Mouse (Mus musculus) embryonic stem cell, embryonic (primary cell): ENCODE data around the gene Usf3.

Experiments used
- CTCF ChIA-PET, 4 experiments: fragments of 300-600 bp in 2 of 4; fragments of 350-600 bp in 2 of 4; sonication (Branson Sonifier 250); formaldehyde crosslinking; loops; one replicate each; lab custom pipeline; 2022; ENCODE audit warnings: inconsistent platforms in 2 of 4; lab: Charles Lee
- POLR2A ChIA-PET, 4 experiments: fragments of 300-600 bp in 2 of 4; fragments of 350-600 bp in 2 of 4; sonication (Branson Sonifier 250); formaldehyde crosslinking; loops; one replicate each; lab custom pipeline; 2022; ENCODE audit warnings: antibody characterized with exemption in 4 of 4, inconsistent platforms in 1 of 4; lab: Charles Lee

Gene Usf3

GRCm38 (mm10) chr16:44199066-44199703, 26.1 kb downstream of the Usf3 start:
- CTCF ChIA-PET, result interaction anchor here in 1 of 4 experiments (0.5 kb wide), 1 partner anchor 37 kb away, joined by 3 read pairs; no protein-coding TSS in a partner anchor
- POLR2A ChIA-PET, result no interaction called here

- POLR2A ChIA-PET, result no interaction called here
- CTCF ChIA-PET, result interaction anchor here in 1 of 4 experiments (0.9 kb wide), 1 partner anchor 42 kb away, joined by 9 read pairs; no protein-coding TSS in a partner anchor
Measured at GRCm38 (mm10) chr16:44200146-44200545, 27.1 kb downstream of the Usf3 start.

DNA sequence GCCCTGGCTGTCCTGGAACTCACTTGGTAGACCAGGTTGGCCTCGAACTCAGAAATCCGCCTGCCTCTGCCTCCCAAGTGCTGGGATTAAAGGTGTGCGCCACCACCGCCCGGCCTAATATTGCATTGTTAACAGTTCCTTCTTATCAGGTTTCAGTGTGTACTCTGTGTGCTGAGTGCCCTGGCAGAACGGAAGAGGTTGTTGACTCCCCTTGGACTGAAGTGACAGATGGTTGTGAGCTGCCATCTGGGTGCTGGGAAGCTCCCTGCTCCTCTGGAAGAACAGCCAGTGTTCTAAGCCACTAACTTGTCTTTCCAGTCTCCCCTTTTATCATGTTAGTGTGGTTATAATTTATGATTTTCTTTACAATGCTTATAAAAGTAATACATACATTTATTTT, 31.3 kb downstream of the Usf3 start:
- POLR2A ChIA-PET, result interaction anchor here in 1 of 4 experiments (1.2 to 1.6 kb wide), 2 partner anchors 11 to 15 kb away, joined by 3 to 4 read pairs; no protein-coding TSS in a partner anchor
- CTCF ChIA-PET, result no interaction called here

GRCm38 (mm10) chr16:44205973-44206372, 32.9 kb downstream of the Usf3 start:
- CTCF ChIA-PET, result no interaction called here
- POLR2A ChIA-PET, result interaction anchor here in 1 of 4 experiments (0.9 kb wide), 1 partner anchor 13 kb away, joined by 3 read pairs; no protein-coding TSS in a partner anchor

- POLR2A ChIA-PET, result interaction anchor here in 2 of 4 experiments (1.0 to 1.4 kb wide), 4 partner anchors 16 to 514 kb away, joined by 3 to 5 read pairs (median 3); no protein-coding TSS in a partner anchor
- CTCF ChIA-PET, result interaction anchor here in 3 of 4 experiments (0.6 to 1.1 kb wide), 3 partner anchors 15 to 32 kb away, joined by 3 to 5 read pairs (median 5); no protein-coding TSS in a partner anchor
Measured at GRCm38 (mm10) chr16:44210156-44211053, 37.4 kb downstream of the Usf3 start.

DNA sequence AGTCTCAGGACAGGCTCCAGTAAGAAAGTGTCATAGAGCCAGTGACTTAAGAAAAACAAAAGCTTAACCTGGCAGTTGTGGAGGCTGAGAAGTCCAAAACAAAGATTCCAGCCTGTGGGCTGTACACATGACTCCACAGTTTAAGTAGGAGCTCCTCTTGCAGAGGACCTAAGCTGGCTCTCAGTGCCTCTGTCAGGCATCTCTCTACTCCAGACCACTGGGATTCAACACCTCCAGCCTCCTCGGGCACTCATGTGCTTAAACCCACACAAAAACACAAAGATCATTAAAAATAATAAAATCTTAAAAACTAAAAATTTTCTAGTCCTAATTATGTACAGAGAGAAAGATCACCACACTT, 38.0 kb downstream of the Usf3 start:
- ChIA-PET POLR2A (interaction anchor here in 3 of 4 experiments (0.7 to 1.4 kb wide), 5 partner anchors 17 to 514 kb away, joined by 3 to 5 read pairs (median 3); no protein-coding TSS in a partner anchor), CTCF (interaction anchor here in 3 of 4 experiments (0.6 to 1.1 kb wide), 3 partner anchors 15 to 31 kb away, joined by 3 to 5 read pairs (median 5); no protein-coding TSS in a partner anchor)

- ChIA-PET POLR2A (interaction anchor here in 1 of 4 experiments (1.0 kb wide), 1 partner anchor 15 kb away, joined by 3 read pairs; no protein-coding TSS in a partner anchor), CTCF (interaction anchor here in 1 of 4 experiments (1.2 kb wide), 1 partner anchor 58 kb away, joined by 3 read pairs; no protein-coding TSS in a partner anchor)
Measured at GRCm38 (mm10) chr16:44212703-44213102, 39.7 kb downstream of the Usf3 start.

DNA sequence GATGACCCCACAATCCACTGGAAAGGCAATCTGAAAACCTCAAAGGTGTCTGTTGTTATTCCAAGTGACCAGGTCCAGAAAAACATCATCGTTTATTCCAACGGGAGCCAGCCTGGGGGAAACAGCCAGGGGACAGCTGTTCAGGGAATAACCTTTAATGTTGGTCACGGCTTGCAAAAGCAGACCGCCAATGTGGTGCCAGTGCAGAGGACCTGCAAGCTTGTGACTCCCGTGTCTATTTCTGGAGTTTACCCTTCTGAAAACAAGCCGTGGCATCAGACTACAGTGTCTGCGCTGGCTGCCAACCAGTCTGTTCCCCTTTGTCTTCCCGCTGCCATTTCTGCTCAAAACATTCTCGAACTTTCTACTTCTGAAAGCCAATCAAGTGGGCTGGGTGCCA, 42.5 kb downstream of the Usf3 start:
- CTCF ChIA-PET, result interaction anchor here in 1 of 4 experiments (1.6 kb wide), 1 partner anchor 27 kb away, joined by 3 read pairs; no protein-coding TSS in a partner anchor
- POLR2A ChIA-PET, result interaction anchor here in 1 of 4 experiments (1.0 to 1.6 kb wide), 2 partner anchors 12 to 40 kb away, joined by 3 to 4 read pairs; no protein-coding TSS in a partner anchor

DNA sequence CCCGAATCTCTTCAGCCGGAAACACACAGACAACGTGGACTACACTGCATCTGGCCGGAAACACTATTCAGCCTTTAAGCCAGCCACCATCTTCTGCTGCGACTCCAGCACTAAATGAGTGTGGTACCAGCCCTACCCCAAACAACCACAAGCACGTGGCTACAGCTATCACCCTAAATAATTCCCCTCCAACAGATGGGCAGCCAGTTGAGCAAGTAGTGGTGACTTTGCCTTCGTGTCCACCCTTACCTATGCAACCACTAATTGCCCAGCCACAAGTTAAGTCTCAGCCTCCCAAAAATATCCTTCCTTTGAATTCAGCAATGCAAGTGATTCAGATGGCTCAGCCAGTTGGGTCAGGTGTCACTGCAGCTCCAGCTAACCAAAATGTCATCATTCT, 43.4 kb downstream of the Usf3 start:
- CTCF ChIA-PET, result no interaction called here
- POLR2A ChIA-PET, result no interaction called here

- ChIA-PET POLR2A (no interaction called here), CTCF (no interaction called here)
Measured at GRCm38 (mm10) chr16:44221463-44221862, 48.4 kb downstream of the Usf3 start.

DNA sequence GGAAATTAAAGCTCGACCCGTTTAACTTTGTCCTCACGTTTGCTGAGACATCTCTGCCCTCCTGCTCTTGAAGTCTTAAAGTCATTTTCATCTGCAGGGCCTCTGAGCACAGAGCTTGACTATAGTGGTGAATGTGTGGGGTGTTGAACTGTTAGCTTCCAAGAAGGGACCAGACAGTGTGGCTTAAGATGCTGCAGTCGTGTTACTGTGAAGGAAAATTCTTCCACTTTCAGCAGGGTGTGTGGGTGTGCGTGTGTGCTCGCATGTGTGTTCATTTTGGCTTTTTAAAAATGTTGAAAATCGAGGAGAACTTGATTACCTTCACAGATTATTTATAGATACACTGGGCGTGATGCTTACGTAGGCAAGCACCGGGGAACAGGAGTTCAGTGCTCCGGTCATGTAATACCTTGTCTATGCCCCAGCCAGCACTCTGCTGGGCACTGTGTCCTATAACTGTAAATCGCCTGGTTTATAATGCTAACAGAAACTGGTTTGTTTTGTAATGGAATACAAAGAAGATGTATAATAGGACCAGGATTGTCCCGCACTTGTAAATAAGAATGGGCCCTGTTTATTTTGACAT, 53.8 kb downstream of the Usf3 start:
- ChIA-PET CTCF (interaction anchor here in 2 of 4 experiments (0.6 to 2.1 kb wide), 2 partner anchors 15 to 16 kb away, joined by 3 to 9 read pairs; no protein-coding TSS in a partner anchor), POLR2A (interaction anchor here in 1 of 4 experiments (1.5 kb wide), 1 partner anchor 87 kb away, joined by 7 read pairs; the partner anchor contains the start of genes Atp6v1a and Naa50)

- CTCF ChIA-PET, result no interaction called here
- POLR2A ChIA-PET, result no interaction called here
Measured at GRCm38 (mm10) chr16:44233019-44233418, 60.0 kb downstream of the Usf3 start.

GRCm38 (mm10) chr16:44237836-44238235, 64.8 kb downstream of the Usf3 start:
- ChIA-PET POLR2A (no interaction called here), CTCF (interaction anchor here in 2 of 4 experiments (0.6 to 1.0 kb wide), 2 partner anchors 61 to 243 kb away, joined by 3 read pairs; no protein-coding TSS in a partner anchor)

- ChIA-PET POLR2A (interaction anchor here in 3 of 4 experiments (0.6 to 0.7 kb wide), 3 partner anchors 9 to 1940 kb away, joined by 3 to 4 read pairs (median 3); no protein-coding TSS in a partner anchor), CTCF (interaction anchor here in 3 of 4 experiments (0.6 to 0.7 kb wide), 3 partner anchors 46 to 504 kb away, joined by 3 to 7 read pairs (median 3); no protein-coding TSS in a partner anchor)
Measured at GRCm38 (mm10) chr16:44238835-44239263, 65.8 kb downstream of the Usf3 start.

DNA sequence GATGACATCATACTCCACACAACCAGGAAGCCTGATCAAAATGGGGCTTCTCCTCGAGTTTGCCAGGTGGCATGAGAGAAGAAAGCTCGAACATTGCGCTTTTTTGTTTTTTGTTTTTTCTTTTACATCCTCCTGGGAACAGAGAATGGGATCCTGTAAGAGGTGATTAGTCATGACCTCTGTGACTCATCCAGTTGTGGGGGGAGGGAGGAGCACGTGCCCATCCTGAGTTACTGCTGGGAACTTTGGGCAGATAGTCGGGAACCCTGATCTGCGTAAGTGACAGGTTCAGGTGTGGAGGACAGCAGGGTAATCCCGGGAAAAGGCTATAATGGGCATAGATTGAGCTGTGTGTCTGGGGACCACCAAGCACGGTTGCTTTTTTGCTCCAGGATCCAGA, 67.4 kb downstream of the Usf3 start:
- CTCF ChIA-PET, result no interaction called here
- POLR2A ChIA-PET, result interaction anchor here in 2 of 4 experiments (0.6 to 1.0 kb wide), 4 partner anchors 9 to 101 kb away, joined by 3 to 5 read pairs (median 3); partner anchors contain the start of genes Atp6v1a (in 1 of the 2) and Naa50 (in 1 of the 2)

DNA sequence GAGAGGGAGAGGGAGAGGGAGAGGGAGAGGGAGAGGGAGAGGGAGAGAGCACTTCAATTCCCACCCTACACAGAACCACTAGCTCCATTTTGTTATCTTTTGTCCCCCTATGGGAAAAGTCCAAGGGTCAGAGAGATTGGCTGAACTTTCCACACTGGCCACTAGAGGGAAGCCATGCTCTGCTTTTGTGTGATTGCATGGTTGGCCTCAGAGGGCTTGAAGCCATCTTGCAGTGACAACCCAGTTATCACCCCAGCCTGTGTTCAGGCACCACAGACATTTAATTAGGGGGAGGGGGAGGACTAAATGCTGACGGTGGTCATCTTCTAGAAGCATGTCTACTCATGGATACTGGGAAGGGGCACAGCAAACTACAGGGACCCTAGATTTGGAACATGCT, 69.6 kb downstream of the Usf3 start:
- CTCF ChIA-PET, result interaction anchor here (0.6 to 2.0 kb wide), 50 partner anchors 9 to 811 kb away, joined by 3 to 17 read pairs (median 3); partner anchors contain the start of genes Spice1 (in 2 of the 4), Atp6v1a (in 1 of the 4), Cfap44 (in 1 of the 4) and Naa50 (in 1 of the 4)
- POLR2A ChIA-PET, result interaction anchor here in 2 of 4 experiments (0.9 to 1.0 kb wide), 4 partner anchors 14 to 238 kb away, joined by 3 to 4 read pairs (median 3); no protein-coding TSS in a partner anchor

- CTCF ChIA-PET, result interaction anchor here in 1 of 4 experiments (1.5 to 2.0 kb wide), 2 partner anchors 56 to 120 kb away, joined by 11 to 17 read pairs; no protein-coding TSS in a partner anchor
- POLR2A ChIA-PET, result interaction anchor here in 2 of 4 experiments (0.6 to 1.0 kb wide), 2 partner anchors 47 to 56 kb away, joined by 3 to 5 read pairs; no protein-coding TSS in a partner anchor
Measured at GRCm38 (mm10) chr16:44243323-44243722, 70.3 kb downstream of the Usf3 start.
